Mouse (Mus musculus) T-cell, adult 2 months (primary cell): ENCODE measurements around the gene Prss42.
"Not testable (repeated sequence)": the region's sequence is repeated elsewhere in the genome, so short reads cannot be mapped to it uniquely, and the experiment has no call there.

Source experiments
- DNase-seq: peaks from one replicate; pipeline ENCODE4 v3.0.0; 2022; ENCODE audit warnings: low spot score

Prss42 gene

GRCm38 (mm10) chr9:110790462-110790861 is 7.5 kb upstream of the Prss42 start:
- DNase-seq = no peak

- no peak for DNase-seq
Measured at GRCm38 (mm10) chr9:110797013-110797412, 953 bp upstream of the Prss42 start.

- no peak for DNase-seq
Measured at GRCm38 (mm10) chr9:110800834-110801479, 3.0 kb downstream of the Prss42 start.

GRCm38 (mm10) chr9:110803294-110803693 is 5.3 kb downstream of the Prss42 start:
- no peak for DNase-seq

- DNase-seq = no peak
Measured at GRCm38 (mm10) chr9:110810051-110810450, 12.1 kb downstream of the Prss42 start.

GRCm38 (mm10) chr9:110813789-110814188 is 15.8 kb downstream of the Prss42 start, which contains the start of gene Prss44:
Gene Prss44 (plus strand): TSS chr9:110813994.
- no peak for DNase-seq

GRCm38 (mm10) chr9:110820546-110820945 is 22.6 kb downstream of the Prss42 start:
- DNase-seq = not testable (repeated sequence)

GRCm38 (mm10) chr9:110821436-110821835 is 23.5 kb downstream of the Prss42 start:
- no peak for DNase-seq

- no peak for DNase-seq
Measured at GRCm38 (mm10) chr9:110825426-110825825, 27.5 kb downstream of the Prss42 start.

GRCm38 (mm10) chr9:110825832-110826231 is 27.9 kb downstream of the Prss42 start:
- peak; percentile 31 for DNase-seq

GRCm38 (mm10) chr9:110826390-110826789 is 28.4 kb downstream of the Prss42 start, which contains the start of gene Prss43:
Gene Prss43 (plus strand): TSS chr9:110826690.
- DNase-seq = no peak

GRCm38 (mm10) chr9:110833021-110833420 is 35.1 kb downstream of the Prss42 start:
- DNase-seq = peak; percentile 9

- DNase-seq = no peak
Measured at GRCm38 (mm10) chr9:110834411-110834810, 36.4 kb downstream of the Prss42 start, which contains the start of gene Prss45. Gene Prss45 (plus strand): TSS chr9:110834588.

- DNase-seq = no peak
Measured at GRCm38 (mm10) chr9:110834961-110835360, 37.0 kb downstream of the Prss42 start.

GRCm38 (mm10) chr9:110836112-110836511 is 38.1 kb downstream of the Prss42 start:
- DNase-seq = no peak

GRCm38 (mm10) chr9:110840905-110841304 is 42.9 kb downstream of the Prss42 start:
- DNase-seq = no peak

- no peak for DNase-seq
Measured at GRCm38 (mm10) chr9:110841438-110841837, 43.5 kb downstream of the Prss42 start.

- DNase-seq = no peak
Measured at GRCm38 (mm10) chr9:110844206-110844605, 46.2 kb downstream of the Prss42 start, which contains the start of gene Prss46. Gene Prss46 (plus strand): TSS chr9:110844506.

- no peak for DNase-seq
Measured at GRCm38 (mm10) chr9:110849162-110849561, 51.2 kb downstream of the Prss42 start.
